Mouse (Mus musculus) 3134 (cell line): Measurements from ENCODE around the gene Rpgrip1l.

Experiments
- DNase-seq: peaks from one replicate; pipeline ENCODE4 v3.0.0-alpha.2; 2011; ENCODE audit warnings: low spot score; ENCODE audit not compliant: insufficient read length; ENCODE audit errors: extremely low read depth

Rpgrip1l gene

DNA sequence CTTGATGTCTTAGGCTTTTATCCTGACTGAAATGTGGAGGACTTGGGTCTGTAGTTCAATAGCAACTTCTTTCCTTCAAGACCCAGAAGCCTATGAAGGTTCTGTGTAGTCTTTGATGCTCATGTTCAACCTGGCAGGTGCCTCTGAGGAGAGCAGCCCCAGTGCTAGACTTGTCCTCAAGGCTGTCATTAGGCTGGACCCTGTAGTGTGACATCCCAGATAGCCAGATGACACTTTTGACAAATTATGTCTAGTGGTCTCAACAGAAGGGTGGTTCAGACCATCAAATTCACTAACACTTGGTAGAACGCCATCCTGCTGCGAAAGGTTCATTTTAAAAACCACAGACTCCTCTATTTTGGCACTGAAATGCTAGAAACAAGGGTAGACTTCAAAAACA, 100.1 kb downstream of the Rpgrip1l start:
- no peak for DNase-seq

DNA sequence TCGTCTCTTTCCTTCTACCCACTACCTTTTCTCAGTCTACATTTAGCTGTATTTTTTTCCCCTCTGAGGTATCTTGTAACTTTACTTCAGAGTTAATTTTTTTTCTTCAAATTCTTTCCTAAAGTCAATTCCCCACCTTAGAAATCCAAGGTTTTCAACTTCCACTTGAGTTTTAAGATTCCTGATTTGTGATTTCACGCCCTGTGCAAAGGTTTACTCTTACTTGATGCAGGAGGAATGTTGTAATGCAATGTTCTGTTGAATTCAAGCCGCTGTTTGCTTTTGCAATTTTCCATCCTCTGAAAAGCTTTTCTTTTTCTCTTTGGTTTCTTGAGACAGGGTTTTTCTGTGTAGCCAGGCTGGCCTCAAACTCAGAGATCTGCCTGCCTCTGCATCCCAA, 103.4 kb downstream of the Rpgrip1l start:
- no peak for DNase-seq

DNA sequence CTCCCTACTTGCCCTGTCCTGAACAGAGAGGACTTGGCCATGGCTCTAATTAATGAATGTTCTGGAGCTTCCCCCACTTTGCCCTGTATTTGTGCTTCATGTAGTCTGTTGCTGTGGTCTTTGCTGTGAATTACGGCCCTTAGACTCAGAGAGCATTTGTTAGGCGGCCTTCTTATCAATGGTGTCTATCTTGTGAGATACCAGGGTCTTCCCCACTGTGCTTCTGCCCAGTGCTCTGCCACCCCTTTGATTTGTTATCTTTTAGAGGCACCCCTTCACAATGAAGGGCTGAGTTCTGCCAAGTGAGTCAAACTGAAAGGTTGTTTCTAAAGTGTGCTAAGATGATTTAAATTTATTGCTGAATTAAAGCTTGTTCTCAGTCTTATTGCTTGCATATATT, 105.4 kb downstream of the Rpgrip1l start:
- no peak for DNase-seq

DNA sequence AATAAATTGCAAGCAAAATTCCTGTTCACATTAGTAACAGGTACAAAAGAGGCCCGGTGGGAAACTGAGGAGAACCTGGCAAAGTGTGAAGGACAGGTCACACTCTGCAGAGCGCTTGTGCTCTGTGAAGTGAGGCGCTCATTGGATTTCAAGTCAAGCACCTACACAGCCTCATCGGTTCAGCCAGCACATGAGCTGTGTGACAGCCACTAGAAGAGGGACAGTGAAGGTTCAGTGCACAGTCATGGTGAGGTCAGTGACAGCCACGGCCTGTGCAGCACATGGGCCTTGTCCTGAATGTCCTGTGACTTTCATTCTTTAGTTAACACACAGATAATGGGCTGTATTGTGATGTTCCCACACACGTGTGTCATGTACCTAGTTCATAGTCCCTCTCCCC, 107.2 kb downstream of the Rpgrip1l start:
- DNase-seq: no peak

DNA sequence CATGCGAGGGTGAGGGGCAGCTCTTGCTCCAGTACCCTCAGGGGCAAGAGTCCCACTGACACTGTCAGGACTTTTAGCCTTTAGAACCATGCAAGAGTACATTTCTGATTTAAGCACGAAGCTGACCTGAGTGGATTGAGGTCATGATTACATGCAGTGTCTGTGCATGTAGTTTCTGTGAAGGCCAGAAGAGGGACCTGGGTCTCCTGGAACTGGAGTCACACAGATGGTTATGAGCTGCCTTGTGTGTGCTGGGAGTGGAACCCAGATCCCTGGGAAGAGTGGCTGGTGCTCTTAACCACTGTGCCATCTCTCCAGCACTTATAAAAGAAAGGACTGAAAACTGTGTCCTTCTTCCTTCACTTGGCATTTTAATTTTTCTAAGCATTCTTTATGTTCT, 111.9 kb downstream of the Rpgrip1l start:
- DNase-seq: no peak

DNA sequence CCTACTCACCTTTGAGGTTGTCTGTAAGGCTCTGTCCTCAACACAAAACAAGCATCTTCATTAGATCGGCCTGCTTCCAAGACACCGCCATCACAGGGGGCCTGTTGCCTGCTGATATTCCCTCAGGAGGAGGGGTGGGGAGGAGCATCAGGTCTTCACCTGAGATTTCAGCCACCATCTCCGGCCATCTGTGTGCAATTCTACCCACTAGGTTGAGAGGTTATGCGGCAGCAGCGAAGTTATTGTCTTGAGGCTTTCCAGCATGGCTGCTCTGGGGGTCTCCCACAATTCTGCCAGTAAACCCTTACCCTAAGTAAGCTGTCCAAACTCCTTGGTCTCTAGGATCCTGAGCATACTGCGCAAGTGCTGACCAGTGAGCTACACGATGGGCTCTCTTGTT, 113.2 kb downstream of the Rpgrip1l start, which contains the start of gene Aktip:
Aktip (minus strand) TSS at position 101 of the 400 bp plus-strand sequence.
- DNase-seq: no peak

DNA sequence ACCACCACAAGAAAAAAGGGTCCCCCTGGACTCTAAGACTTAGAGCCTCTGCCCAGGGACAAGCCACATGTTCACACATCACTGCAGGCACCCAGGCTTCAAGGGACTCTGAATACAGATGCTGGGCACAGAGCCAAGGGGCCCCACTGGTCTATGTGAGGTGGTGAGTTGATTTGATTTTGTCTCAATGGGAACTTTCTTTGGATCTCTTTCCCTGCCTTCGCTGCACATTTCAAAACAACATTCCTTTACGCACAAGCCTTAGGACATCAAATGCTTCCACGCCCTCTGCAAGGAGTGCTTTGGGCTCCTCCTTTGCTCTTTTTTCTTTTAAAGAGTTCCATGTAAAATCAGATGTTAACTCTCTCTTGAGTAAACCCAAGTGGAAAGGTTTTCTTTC, 115.0 kb downstream of the Rpgrip1l start:
- DNase-seq: no peak

DNA sequence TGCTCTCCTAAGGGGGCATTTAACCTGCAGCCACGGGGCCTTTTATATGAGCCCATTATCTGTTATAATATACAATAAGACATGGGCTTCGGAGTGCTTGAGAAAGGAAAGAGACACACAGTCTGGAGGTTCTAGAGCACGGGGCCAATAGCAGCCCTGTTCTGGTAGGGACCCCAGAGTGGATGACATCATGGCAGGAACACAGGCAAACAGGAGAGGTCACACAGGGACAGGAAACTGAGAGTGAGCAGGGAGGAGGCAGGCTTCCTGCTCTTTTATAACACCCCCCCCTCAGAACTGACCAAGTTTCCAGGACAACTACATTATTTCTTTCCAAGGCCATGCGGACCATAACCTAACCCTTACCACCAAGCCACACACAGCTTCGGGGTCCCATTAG, 115.8 kb downstream of the Rpgrip1l start:
- no peak for DNase-seq

DNA sequence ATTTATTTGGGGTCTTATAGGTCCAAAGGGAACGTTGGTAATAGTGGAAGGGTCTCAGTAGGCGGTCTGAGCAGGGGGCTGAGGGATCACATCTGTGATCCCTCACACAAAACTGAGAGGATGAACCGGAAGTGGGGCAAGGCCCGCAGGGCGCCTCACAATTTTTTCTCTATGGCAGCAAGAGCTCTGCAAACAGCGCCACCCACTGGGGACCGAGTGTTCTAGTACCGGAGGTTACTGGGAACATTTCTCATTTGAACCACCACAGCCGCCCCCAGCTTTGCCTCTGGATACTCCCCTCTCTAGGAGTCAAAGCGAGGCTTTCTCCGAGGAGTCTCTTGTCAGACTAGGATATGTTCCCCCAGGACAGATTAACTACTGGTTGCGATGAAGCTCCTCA, 116.4 kb downstream of the Rpgrip1l start:
- DNase-seq: no peak

DNA sequence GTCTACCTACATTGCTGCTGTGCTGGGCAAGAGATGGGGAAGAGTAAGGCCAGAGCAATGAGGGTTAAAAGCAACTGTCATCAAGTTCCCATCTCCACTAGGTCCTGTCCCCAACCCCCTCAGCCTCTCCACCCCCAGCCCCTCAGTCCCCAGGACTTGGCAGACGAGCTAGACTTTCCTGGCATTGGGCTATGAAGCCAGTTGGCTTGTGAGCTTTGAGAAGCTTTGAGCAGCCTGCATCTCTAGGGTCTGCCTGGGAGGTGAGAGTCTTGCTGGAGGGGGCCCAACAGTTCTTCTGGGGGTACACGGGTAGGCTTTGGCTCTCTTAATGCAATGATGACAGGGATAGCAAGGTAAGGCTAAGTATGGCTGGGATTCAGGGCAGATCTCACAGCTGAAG, 119.0 kb downstream of the Rpgrip1l start:
- DNase-seq: no peak

DNA sequence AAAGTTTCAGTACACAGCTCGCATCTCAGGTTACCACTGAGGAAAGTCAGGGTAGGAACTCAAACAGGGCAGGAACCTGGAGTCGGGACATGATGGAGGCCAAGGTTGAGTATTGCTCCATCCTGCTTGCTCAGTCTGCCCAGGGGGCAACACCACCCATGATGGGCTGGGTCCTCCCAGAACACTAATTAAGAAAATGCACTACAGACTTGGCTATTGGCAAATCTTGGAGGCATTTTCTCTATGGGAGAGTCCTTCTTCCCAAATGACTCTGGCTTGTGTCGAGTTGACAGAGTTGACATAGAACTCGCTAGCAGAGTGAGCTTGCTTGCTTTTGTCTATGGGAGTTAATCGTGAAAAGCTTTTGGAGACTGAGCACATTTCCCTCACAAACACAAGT, 120.1 kb downstream of the Rpgrip1l start:
- DNase-seq: no peak

DNA sequence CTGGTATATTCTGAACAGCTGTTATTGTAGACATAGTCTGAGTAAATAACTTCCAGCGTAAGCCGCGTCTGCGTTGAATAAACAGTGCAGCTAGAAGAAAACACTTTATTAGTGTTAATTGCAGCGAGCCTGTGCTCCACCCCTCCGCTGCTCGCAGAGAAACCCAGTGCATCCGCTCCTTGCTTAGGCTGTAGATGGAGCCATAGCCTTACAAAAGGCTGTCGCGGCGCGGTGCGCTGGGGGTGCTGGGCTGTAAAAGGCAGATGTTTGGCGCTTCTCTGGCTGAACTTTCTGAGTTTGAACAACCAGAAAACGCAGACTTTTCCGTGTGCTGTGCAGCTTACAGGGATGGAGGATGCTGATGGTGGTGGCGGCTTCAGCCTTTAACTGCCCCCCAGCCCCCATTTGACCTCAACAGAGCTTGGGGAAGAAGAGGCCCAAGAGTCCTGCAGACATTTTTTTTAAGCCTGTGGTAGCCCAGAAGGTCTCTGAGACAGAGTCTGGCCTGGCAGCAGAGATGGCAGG, 122.2 kb downstream of the Rpgrip1l start:
- DNase-seq: no peak

DNA sequence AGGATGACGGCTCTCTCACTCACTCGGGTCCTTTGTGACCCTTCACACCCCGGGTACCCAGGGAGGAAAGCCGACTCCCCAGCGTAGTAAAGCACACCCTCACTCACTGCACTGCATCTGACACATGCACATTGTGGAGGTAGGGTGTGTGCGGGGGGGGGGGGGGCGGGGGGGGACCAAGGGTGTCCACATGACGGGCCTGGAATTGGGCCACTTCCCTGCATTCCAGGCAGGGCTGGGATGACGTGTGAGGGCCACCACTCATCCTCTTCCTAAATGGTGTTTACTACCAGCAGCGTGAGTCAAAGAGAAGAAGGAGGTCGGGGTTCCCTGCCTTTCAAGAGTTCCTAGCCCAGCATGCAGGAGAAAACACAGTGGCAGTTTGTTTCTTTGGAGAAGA, 124.9 kb downstream of the Rpgrip1l start:
- no peak for DNase-seq

DNA sequence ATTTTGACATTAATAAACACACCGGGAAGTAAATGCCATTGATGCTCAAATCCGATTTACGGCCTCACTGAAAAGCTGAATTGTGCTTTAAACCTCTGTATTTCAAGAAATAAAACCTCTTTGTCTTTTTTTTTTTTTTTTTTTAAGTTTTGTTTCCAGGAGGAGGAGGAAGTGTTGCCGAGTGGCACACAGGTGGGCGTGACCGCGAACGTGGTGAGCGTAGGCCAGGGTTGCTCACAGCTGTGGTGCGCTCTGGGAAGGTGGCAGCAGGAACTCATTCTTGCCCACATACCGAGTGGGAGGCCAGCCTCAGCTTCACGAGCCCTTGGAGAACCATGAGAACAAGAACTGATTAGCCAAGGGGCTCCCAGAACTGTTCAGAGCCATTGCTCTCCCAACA, 126.7 kb downstream of the Rpgrip1l start:
- no peak for DNase-seq

DNA sequence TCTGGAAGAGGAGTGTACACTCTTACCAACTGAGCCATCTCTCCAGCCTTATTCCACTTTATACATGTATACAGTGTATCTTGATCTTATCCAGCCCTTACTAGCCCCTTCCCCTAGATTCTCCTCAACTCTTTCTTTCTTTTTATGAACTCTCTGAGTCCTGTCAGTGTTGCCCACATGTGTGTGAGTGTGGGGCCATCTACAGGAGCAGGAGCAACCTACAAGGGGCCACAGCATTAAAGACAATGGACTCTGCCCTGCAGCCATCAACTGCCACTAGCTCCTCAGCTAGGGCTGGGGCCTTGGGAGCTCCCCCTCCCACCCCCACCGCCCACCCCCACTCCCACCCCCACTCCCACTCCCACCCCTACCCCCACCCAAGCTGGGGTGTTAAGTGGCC, 135.4 kb downstream of the Rpgrip1l start:
- DNase-seq: no peak

DNA sequence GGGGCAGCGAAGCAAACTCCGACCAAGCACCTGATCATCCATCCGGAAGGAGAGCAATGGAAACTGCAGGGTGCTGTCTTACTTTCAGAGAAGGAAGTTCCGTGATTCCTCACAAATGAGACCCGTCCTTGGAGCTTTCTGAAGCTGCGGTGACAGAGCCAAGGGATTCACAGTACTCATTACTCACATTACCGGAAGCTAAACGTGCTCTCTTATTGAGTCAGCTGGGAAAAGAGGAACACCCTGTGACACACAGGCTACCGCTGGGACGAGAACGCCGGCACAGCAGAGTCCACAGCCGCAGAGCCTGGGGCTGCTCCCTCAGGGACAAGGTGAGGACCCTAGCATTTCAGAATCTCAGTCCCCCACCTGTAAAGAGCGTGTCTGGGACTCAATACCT, 136.9 kb downstream of the Rpgrip1l start:
- no peak for DNase-seq

DNA sequence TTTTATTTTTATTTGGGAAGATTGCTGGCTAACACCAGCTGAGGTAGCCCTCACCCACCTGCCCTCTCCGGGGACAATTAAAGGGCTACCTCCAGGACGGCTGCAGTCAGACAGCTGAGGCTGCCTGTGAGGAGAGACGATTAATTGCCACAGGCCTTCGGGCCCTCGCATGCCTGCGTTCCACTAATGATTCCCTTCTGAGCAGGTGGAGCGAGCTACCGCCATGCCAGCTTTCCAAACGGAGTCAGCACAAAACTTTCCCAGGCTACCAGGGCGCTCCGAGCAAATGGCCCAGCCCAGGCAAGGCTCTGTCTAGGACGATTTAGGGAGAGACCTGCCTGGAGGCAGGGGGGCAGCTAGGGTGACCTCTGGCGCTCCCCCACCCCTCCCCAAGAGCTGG, 141.5 kb downstream of the Rpgrip1l start:
- no peak for DNase-seq

DNA sequence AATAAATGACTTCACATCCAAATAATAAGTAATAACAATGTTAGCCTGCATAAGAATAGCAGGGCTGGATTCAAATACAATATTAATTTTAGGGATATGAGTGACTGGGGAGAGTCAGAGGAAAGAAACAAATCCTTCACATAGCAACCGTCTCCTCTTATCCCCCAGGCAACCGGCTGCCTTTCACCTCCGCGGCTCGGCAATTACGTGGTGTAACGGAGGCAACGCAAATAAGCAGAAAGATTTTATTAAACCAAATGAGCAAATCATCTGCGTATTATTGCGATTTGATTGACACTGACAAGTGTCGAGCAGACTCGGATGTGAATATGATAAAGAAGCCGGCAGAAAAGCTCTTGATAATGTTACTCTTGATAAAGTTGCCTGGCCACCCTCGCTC, 142.1 kb downstream of the Rpgrip1l start:
- DNase-seq: no peak

DNA sequence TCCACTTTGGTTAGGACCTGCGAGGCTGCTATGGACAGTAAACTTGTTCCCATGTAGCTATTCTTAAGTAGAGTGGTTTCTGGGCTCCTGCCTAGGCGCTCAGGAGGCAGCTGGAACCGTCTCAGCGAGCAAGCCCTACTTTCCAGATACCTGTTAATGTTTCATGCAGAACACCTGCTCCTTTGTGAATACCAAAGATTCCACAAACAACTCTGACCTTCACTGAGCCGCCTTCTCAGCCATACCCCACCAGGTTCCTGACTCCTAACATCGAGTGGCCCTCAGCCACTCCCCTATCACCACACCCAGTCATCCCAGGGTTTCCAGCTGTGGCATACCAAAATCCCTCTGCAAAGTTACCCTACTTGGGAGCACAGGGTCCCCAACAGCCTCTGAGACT, 142.9 kb downstream of the Rpgrip1l start:
- no peak for DNase-seq
